15 mouse cellular contexts compared by ENCODE assay signal in the genomic region with DNA sequence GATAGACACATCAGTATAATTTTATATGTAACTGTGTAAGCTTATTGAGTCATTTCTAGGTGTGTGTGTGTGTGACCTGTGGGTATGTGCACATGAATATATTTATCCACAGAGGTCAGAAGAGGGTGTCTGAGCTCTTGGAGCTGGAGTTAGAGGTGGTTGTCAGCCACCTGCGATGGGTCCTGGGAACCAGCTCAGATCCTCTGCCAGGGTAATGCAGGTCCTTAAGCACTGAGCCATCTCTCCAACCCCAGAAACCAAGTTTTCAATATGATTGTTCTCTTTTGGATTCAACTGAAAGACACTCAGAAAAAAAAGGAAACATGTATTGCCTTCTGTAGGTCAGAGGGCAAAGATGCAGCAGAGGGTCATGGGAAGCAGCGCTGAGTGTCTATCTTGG. TPM values are rescaled to one million over a fixed set of nuclear protein-coding genes. Genes with fewer than 3 reads are reported as not detected.
DNase-seq lines count a peak whose midpoint lies in the region; ATAC-seq and TF ChIP-seq lines count a peak whose summit lies in the region.
"Had no signal": no experiment of that assay in that cellular context is flagged by ENCODE, and none has a peak within 500 bp of the region (broad histone marks: within the 10 kb centered on the region; RNA-seq: fewer than 3 reads in every experiment).

No protein-coding gene starts in this region.

- ATAC-seq in heart, embryonic 12.5 days (ENCODE audit: insufficient number of reproducible peaks, low FRiP score): no peak
- peak; percentile 20; the same call in 1 of the 2 replicates for ATAC-seq in kidney, embryonic 14.5 days (ENCODE audit: low FRiP score, low TSS enrichment)
- ATAC-seq in lung, postnatal 0 days: no peak
- ATAC-seq: forebrain, embryonic 15.5 days; intestine, embryonic 16.5 days had no signal

- peak overlapping the region; percentile 81 for H3K27ac ChIP-seq in gastrocnemius, adult 2 months
- H3K27ac ChIP-seq in heart, embryonic 12.5 days (ENCODE audit: poor library complexity, severe bottlenecking): 0 out of 2 replicates have a peak overlapping the region, but pooled peaks have one; percentile 42
- H3K27ac ChIP-seq in kidney, embryonic 14.5 days (ENCODE audit: low read depth, low read length): no peak overlapping the region
- no peak overlapping the region for H3K27ac ChIP-seq in lung, postnatal 0 days (ENCODE audit: low read length)
- H3K27ac ChIP-seq: embryonic facial prominence, embryonic 12.5 days; forebrain, embryonic 15.5 days; heart, embryonic 15.5 days; hindbrain, embryonic 15.5 days had no signal

- no peak for TF ChIP-seq CTCF in gastrocnemius, adult 2 months (IDR thresholded peaks at IDR 0.05)
- TF ChIP-seq CTCF in lung, postnatal 0 days (IDR thresholded peaks at IDR 0.05): no peak

- WGBS in heart, embryonic 12.5 days: 88% methylated on average over 2 of the region's 2 CpGs
- 96% methylated on average over 2 of the region's 2 CpGs for WGBS in kidney, embryonic 14.5 days
- WGBS in lung, postnatal 0 days: 95% methylated on average over 2 of the region's 2 CpGs

- H3K4me2 ChIP-seq in heart, embryonic 12.5 days: no peak overlapping the region
- H3K4me2 ChIP-seq in kidney, embryonic 14.5 days (replicated peaks; ENCODE audit: low read depth, low read length): no peak overlapping the region
- no peak overlapping the region for H3K4me2 ChIP-seq in lung, postnatal 0 days (replicated peaks; ENCODE audit: low read depth, low read length)
- H3K4me2 ChIP-seq: embryonic facial prominence, embryonic 12.5 days; forebrain, embryonic 15.5 days; heart, embryonic 15.5 days; hindbrain, embryonic 15.5 days had no signal

- H3K4me3 ChIP-seq in gastrocnemius, adult 2 months: no peak overlapping the region
- H3K4me3 ChIP-seq in heart, embryonic 12.5 days: no peak overlapping the region
- H3K4me3 ChIP-seq in kidney, embryonic 14.5 days (ENCODE audit: low read length): no peak overlapping the region
- H3K4me3 ChIP-seq in lung, postnatal 0 days (ENCODE audit: low read depth, low read length): no peak overlapping the region
- H3K4me3 ChIP-seq: embryonic facial prominence, embryonic 12.5 days; forebrain, embryonic 15.5 days; heart, embryonic 15.5 days; hindbrain, embryonic 15.5 days had no signal

- peaks cover 51% of the 10 kb centered on the region for H3K4me1 ChIP-seq in heart, embryonic 12.5 days (replicated peaks)
- peaks cover 10% of the 10 kb centered on the region; the same call in 1 of the 2 replicates for H3K4me1 ChIP-seq in kidney, embryonic 14.5 days (ENCODE audit: control insufficient read depth, insufficient read depth, low read length)
- peaks cover 2% of the 10 kb centered on the region; the same call in 1 of the 2 replicates for H3K4me1 ChIP-seq in lung, postnatal 0 days (ENCODE audit: insufficient read depth, low read depth, low read length)
- H3K4me1 ChIP-seq: forebrain, embryonic 15.5 days had no signal

- H3K9me3 ChIP-seq in heart, embryonic 12.5 days (replicated peaks): no peaks in the 10 kb centered on the region
- H3K9me3 ChIP-seq in kidney, embryonic 14.5 days (ENCODE audit: control insufficient read depth, low read length): no peaks in the 10 kb centered on the region
- no peaks in the 10 kb centered on the region for H3K9me3 ChIP-seq in lung, postnatal 0 days (ENCODE audit: low read length)
- H3K9me3 ChIP-seq: embryonic facial prominence, embryonic 12.5 days; forebrain, embryonic 15.5 days; heart, embryonic 15.5 days; hindbrain, embryonic 15.5 days had no signal

- DNase-seq in gastrocnemius, adult 2 months: no peak
- DNase-seq in gastrocnemius, postnatal 36 days: no peak
- DNase-seq in heart, adult 8-10 months (ENCODE audit: low spot score): no peak
- no peak for DNase-seq in kidney, adult 8-10 months
- no peak for DNase-seq in lung, postnatal 0 days (ENCODE audit: low spot score)
- DNase-seq: adrenal gland, postnatal 10 days; cerebellum, adult 9-10 months; gastrocnemius, postnatal 10 days had no signal

- no peaks in the 10 kb centered on the region for H3K27me3 ChIP-seq in heart, embryonic 12.5 days (replicated peaks)
- H3K27me3 ChIP-seq in kidney, embryonic 14.5 days (ENCODE audit: control insufficient read depth, insufficient read depth, low read length): no peaks in the 10 kb centered on the region
- no peaks in the 10 kb centered on the region for H3K27me3 ChIP-seq in lung, postnatal 0 days (replicated peaks; ENCODE audit: insufficient read depth, low read length)
- H3K27me3 ChIP-seq: embryonic facial prominence, embryonic 12.5 days; forebrain, embryonic 15.5 days; heart, embryonic 15.5 days; hindbrain, embryonic 15.5 days had no signal

- no peak overlapping the region for H3K9ac ChIP-seq in heart, embryonic 12.5 days
- H3K9ac ChIP-seq in kidney, embryonic 14.5 days (ENCODE audit: low read depth, low read length): no peak overlapping the region
- no peak overlapping the region for H3K9ac ChIP-seq in lung, postnatal 0 days (replicated peaks; ENCODE audit: low read depth)
- H3K9ac ChIP-seq: embryonic facial prominence, embryonic 12.5 days; forebrain, embryonic 15.5 days; heart, embryonic 15.5 days; hindbrain, embryonic 15.5 days had no signal

- TF ChIP-seq EP300 in lung, postnatal 0 days (IDR thresholded peaks at IDR 0.05): no peak

- intact Hi-C loops in gastrocnemius, adult 2 months (cut with DNase I): no loop called here
- intact Hi-C loops in gastrocnemius, postnatal 36 days (cut with DNase I): no loop called here

- peaks cover 12% of the 10 kb centered on the region for H3K36me3 ChIP-seq in heart, embryonic 12.5 days
- H3K36me3 ChIP-seq in kidney, embryonic 14.5 days (ENCODE audit: control insufficient read depth, insufficient read depth, low read length): no peaks in the 10 kb centered on the region
- H3K36me3 ChIP-seq in lung, postnatal 0 days (ENCODE audit: insufficient read depth, low read length): no peaks in the 10 kb centered on the region
- H3K36me3 ChIP-seq: embryonic facial prominence, embryonic 12.5 days; forebrain, embryonic 15.5 days; hindbrain, embryonic 15.5 days had no signal

RNA-seq across cellular contexts. Expression of a gene that starts 35.1 kb away (rescaled TPM):
- total RNA-seq in gastrocnemius, adult 2 months (2021): 10 to 100 TPM; 28.3 to 42.6 TPM
- 10 to 100 TPM; 29.6 to 35.6 TPM for total RNA-seq in gastrocnemius, postnatal 36 days (2021)
- 50.1 and 50.3 TPM in 2 replicates for polyA plus RNA-seq in heart, embryonic 12.5 days (2016; fragmentation: Nextera tagmentation; extraction: Ambion mirVana)
- 100 to 1,000 TPM in 1 of 4 experiments, 10 to 100 TPM in 3; 75.6 to 100 (median 97.5) TPM for total RNA-seq in heart, adult 8-10 months (2022)
- 17.1 and 24.0 TPM in 2 replicates for polyA plus RNA-seq in kidney, embryonic 14.5 days (2014; fragmentation: Nextera tagmentation; extraction: Ambion mirVana)
- 112 and 126 TPM in 2 replicates for polyA plus RNA-seq in lung, postnatal 0 days (2015; fragmentation: Nextera tagmentation; extraction: Ambion mirVana)

Comparison
In these comparisons a context has a peak if more than half of its experiments do, and no peak if none do; other contexts are left out.
1. H3K27ac ChIP-seq: peak in gastrocnemius, adult 2 months (single experiment) and heart, embryonic 12.5 days (single experiment); none in kidney, embryonic 14.5 days (single experiment) and lung, postnatal 0 days (single experiment).